Mouse (Mus musculus): ENCODE results near the gene Senp2.

GRCm38 (mm10) chr16:21991774-21992173 is 17.5 kb upstream of the Senp2 start:
- TF ChIP-seq POLR2A (IDR thresholded peaks at IDR 0.05; ENCODE audit: insufficient read depth, low read depth, low read length) (no peak), CTCF (IDR thresholded peaks at IDR 0.05) (no peak)

All from heart, adult 2 months (tissue).